Mouse (Mus musculus): ENCODE results near the gene Efna3.

DNA sequence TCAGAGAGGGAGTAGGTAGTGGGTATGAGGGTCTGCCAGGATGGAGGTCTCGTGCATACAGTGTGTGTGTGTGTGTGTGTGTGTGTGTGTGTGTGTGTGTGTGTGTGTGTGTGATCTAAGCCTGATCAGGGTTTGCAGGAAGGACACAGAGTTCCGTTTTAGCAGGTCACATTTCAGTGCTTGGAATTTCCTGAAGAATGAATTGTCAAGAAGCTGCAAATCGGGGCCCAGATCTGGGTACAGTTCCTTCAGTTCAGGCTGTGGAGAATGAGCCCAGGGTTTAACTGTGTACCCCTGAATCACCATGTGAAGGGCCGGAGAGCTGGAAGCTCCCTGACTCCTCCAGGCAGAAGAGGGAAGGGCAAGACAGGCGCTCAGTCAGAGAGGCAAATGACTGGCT is 35.5 kb downstream of the Efna3 start:
- TF ChIP-seq CTCF (IDR thresholded peaks at IDR 0.05; ENCODE audit: low read depth, low read length) (no peak), POLR2A (IDR thresholded peaks at IDR 0.05; ENCODE audit: extremely low read depth, insufficient read depth, low read length) (no peak)

Measured in liver, adult 2 months (tissue).